In the genomic region with DNA sequence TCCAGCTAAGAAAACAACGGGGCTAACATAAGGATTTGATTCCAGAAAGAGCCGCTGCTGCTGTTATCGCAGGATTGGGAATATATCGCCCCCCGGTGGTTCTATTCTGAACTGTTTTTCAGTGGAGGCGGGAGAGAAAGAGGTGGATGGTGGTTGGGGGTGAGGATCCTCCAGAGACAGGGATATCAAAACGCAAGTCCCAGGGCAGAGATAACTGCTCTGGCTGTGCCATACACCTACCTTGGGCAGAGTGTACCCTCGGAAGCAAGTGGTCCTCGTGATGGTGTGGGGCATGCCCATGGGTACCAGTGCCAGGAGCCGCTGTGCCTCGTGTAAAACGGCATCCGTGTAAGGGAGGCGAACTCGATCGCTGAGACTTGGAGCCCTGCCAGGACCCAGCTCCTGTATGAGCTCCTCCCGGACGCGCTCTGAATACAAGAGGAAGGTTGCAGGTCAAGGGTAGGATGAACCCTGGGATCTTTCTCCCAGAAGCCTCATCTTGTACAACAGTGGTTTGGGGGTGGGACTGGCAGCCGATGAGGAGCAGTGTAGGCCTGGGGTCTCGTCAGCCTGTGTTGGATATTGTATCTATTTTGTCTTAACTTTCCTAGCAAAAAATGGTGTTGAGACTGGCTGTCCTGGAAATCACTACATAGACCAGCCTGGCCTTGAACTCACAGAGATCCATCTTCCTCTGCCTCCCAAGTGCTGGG, we compare ENCODE assay signal across 8 mouse cellular contexts. TPM values are rescaled to one million over a fixed set of nuclear protein-coding genes. Genes with fewer than 3 reads are reported as not detected.
DNase-seq lines count a peak whose midpoint lies in the region; ATAC-seq and TF ChIP-seq lines count a peak whose summit lies in the region.

No protein-coding gene starts in this region.

- peak; percentile 65 for TF ChIP-seq CTCF in kidney, adult 2 months (conservative IDR thresholded peaks at IDR 0.05; ENCODE audit: insufficient read depth, insufficient read length, low read depth, low read length)
- TF ChIP-seq CTCF in spleen, adult 2 months (IDR thresholded peaks at IDR 0.05; ENCODE audit: extremely low read depth, insufficient read depth, insufficient read length, insufficient replicate concordance) = peak; percentile 42; the same call in 1 of the 2 replicates

- DNase-seq in 3T3-L1 (ENCODE audit: low read depth, low spot score) = peak; percentile 89
- peak; percentile 61 to 74 for DNase-seq in adrenal gland, adult 18-20 months (ENCODE audit: low spot score in 2 of 2)
- peak; percentile 85 for DNase-seq in embryo, embryonic 9.5 days (ENCODE audit: extremely low spot score)
- peak; percentile 92 for DNase-seq in heart, adult 8-10 months (ENCODE audit: low spot score)
- peak; percentile 83 for DNase-seq in kidney, adult 2 months
- DNase-seq in limb, embryonic 10.5 days (ENCODE audit: low spot score) = peak; percentile 79
- peak; percentile 87 for DNase-seq in midbrain, embryonic 14.5 days
- DNase-seq in spleen, adult 2 months (ENCODE audit: low read depth in 1 of 2, low spot score in 2 of 2) = peak in 1 of 2 experiments; percentile 49

- ATAC-seq in midbrain, embryonic 14.5 days (ENCODE audit: low FRiP score, low TSS enrichment) = peak; percentile 66; the same call in 1 of the 2 replicates

- H3K27me3 ChIP-seq in kidney, adult 2 months (replicated peaks; ENCODE audit: control insufficient read depth, insufficient read depth, low read length) = no peaks in the 10 kb centered on the region
- no peaks in the 10 kb centered on the region for H3K27me3 ChIP-seq in limb, embryonic 10.5 days (ENCODE audit: low read depth, poor library complexity, severe bottlenecking)
- no peaks in the 10 kb centered on the region for H3K27me3 ChIP-seq in midbrain, embryonic 14.5 days (ENCODE audit: control insufficient read depth, insufficient read depth, low read length)
- no peaks in the 10 kb centered on the region; the same call in 1 of the 2 replicates for H3K27me3 ChIP-seq in spleen, adult 2 months (ENCODE audit: control insufficient read depth, insufficient read depth, low read length)

- WGBS in kidney, adult 2 months = 19% methylated on average over 21 of the region's 21 CpGs
- WGBS in limb, embryonic 10.5 days = 35% methylated on average over 21 of the region's 21 CpGs
- WGBS in midbrain, embryonic 14.5 days = 18% methylated on average over 21 of the region's 21 CpGs
- WGBS in spleen, adult 2 months = 36% methylated on average over 21 of the region's 21 CpGs

- no peak overlapping the region for H3K4me3 ChIP-seq in kidney, adult 2 months (ENCODE audit: insufficient read depth, low read depth, low read length)
- H3K4me3 ChIP-seq in limb, embryonic 10.5 days = 0 out of 2 replicates have a peak overlapping the region, but pooled peaks have one; percentile 24
- H3K4me3 ChIP-seq in midbrain, embryonic 14.5 days (replicated peaks; ENCODE audit: low read depth, low read length) = peak overlapping the region; percentile 14; the same call in 1 of the 2 replicates
- no peak overlapping the region for H3K4me3 ChIP-seq in spleen, adult 2 months (ENCODE audit: extremely low read depth, insufficient read depth, insufficient read length)

- H3K4me2 ChIP-seq in midbrain, embryonic 14.5 days (ENCODE audit: low read length) = peak overlapping the region; percentile 47

- no peak overlapping the region; the same call in 1 of the 2 replicates for H3K9ac ChIP-seq in midbrain, embryonic 14.5 days (replicated peaks; ENCODE audit: low read length)

- no peak for TF ChIP-seq POLR2A in kidney, adult 2 months (IDR thresholded peaks at IDR 0.05; ENCODE audit: low read depth, low read length)
- TF ChIP-seq POLR2A in spleen, adult 2 months (IDR thresholded peaks at IDR 0.05; ENCODE audit: low read depth, low read length) = no peak

- H3K9me3 ChIP-seq in limb, embryonic 10.5 days (replicated peaks) = no peaks in the 10 kb centered on the region
- H3K9me3 ChIP-seq in midbrain, embryonic 14.5 days (ENCODE audit: control insufficient read depth, low read length) = no peaks in the 10 kb centered on the region

- no peaks in the 10 kb centered on the region for H3K36me3 ChIP-seq in kidney, adult 2 months (ENCODE audit: control insufficient read depth, insufficient read depth, low read length)
- no peaks in the 10 kb centered on the region for H3K36me3 ChIP-seq in limb, embryonic 10.5 days
- H3K36me3 ChIP-seq in midbrain, embryonic 14.5 days (ENCODE audit: control insufficient read depth, insufficient read depth, low read length) = no peaks in the 10 kb centered on the region
- no peaks in the 10 kb centered on the region for H3K36me3 ChIP-seq in spleen, adult 2 months (ENCODE audit: control insufficient read depth, insufficient read depth, low read length)

- no peak overlapping the region for H3K27ac ChIP-seq in kidney, adult 2 months (ENCODE audit: insufficient read depth, low read depth, low read length)
- peak overlapping the region; percentile 70 for H3K27ac ChIP-seq in limb, embryonic 10.5 days
- no peak overlapping the region for H3K27ac ChIP-seq in midbrain, embryonic 14.5 days (replicated peaks; ENCODE audit: low read depth, low read length)
- no peak overlapping the region for H3K27ac ChIP-seq in spleen, adult 2 months (ENCODE audit: insufficient read depth, low read length)

- H3K4me1 ChIP-seq in kidney, adult 2 months (ENCODE audit: control insufficient read depth, insufficient read depth, low read length) = no peaks in the 10 kb centered on the region
- peaks cover 22% of the 10 kb centered on the region for H3K4me1 ChIP-seq in limb, embryonic 10.5 days
- H3K4me1 ChIP-seq in midbrain, embryonic 14.5 days (ENCODE audit: control insufficient read depth, insufficient read depth, low read length) = no peaks in the 10 kb centered on the region
- H3K4me1 ChIP-seq in spleen, adult 2 months (ENCODE audit: control insufficient read depth, insufficient read depth, insufficient read length) = no peaks in the 10 kb centered on the region

RNA-seq across cellular contexts. Expression of gene Cyp2s1, which starts 10.9 kb away (rescaled TPM):
- total RNA-seq in adrenal gland, adult 18-20 months (2021) = 1 to 10 TPM; 3.4 to 4.3 TPM
- total RNA-seq in heart, adult 8-10 months (2022) = 10 to 100 TPM in 1 of 4 experiments, 1 to 10 TPM in 3; 4.1 to 11.5 (median 5.2) TPM
- 22.1 and 26.2 TPM in 2 replicates for polyA plus RNA-seq in kidney, adult 2 months (2012; rRNA removed)
- 1.0 and 1.1 TPM in 2 replicates for polyA plus RNA-seq in limb, embryonic 10.5 days (2016; fragmentation: Nextera tagmentation; extraction: Ambion mirVana)
- polyA plus RNA-seq in midbrain, embryonic 14.5 days (2014; fragmentation: Nextera tagmentation; extraction: Ambion mirVana) = 1.4 and 2.1 TPM in 2 replicates
- polyA plus RNA-seq in spleen, adult 2 months (2012; rRNA removed) = 2.9 and 3.5 TPM in 2 replicates

RNA-seq across cellular contexts. Expression of gene Axl, which starts 17.3 kb away (rescaled TPM):
- 10 to 100 TPM; 41.9 to 66.9 TPM for total RNA-seq in adrenal gland, adult 18-20 months (2021)
- 10 to 100 TPM; 50.2 to 70.9 (median 65.9) TPM for total RNA-seq in heart, adult 8-10 months (2022)
- 31.0 and 36.1 TPM in 2 replicates for polyA plus RNA-seq in kidney, adult 2 months (2012; rRNA removed)
- polyA plus RNA-seq in limb, embryonic 10.5 days (2016; fragmentation: Nextera tagmentation; extraction: Ambion mirVana) = 19.4 and 28.1 TPM in 2 replicates
- polyA plus RNA-seq in midbrain, embryonic 14.5 days (2014; fragmentation: Nextera tagmentation; extraction: Ambion mirVana) = 9.3 and 20.2 TPM in 2 replicates
- polyA plus RNA-seq in spleen, adult 2 months (2012; rRNA removed) = 106 and 129 TPM in 2 replicates

RNA-seq across cellular contexts. Expression of gene Hnrnpul1, which starts 51.2 kb away (rescaled TPM):
- total RNA-seq in adrenal gland, adult 18-20 months (2021) = 10 to 100 TPM; 83.8 to 94.4 TPM
- 10 to 100 TPM; 65.8 to 82.6 (median 71.5) TPM for total RNA-seq in heart, adult 8-10 months (2022)
- polyA plus RNA-seq in kidney, adult 2 months (2012; rRNA removed) = 33.3 and 41.7 TPM in 2 replicates
- 61.7 and 67.7 TPM in 2 replicates for polyA plus RNA-seq in limb, embryonic 10.5 days (2016; fragmentation: Nextera tagmentation; extraction: Ambion mirVana)
- 52.1 and 61.6 TPM in 2 replicates for polyA plus RNA-seq in midbrain, embryonic 14.5 days (2014; fragmentation: Nextera tagmentation; extraction: Ambion mirVana)
- polyA plus RNA-seq in spleen, adult 2 months (2012; rRNA removed) = 49.6 and 59.2 TPM in 2 replicates

Comparison
In these comparisons a context has a peak if more than half of its experiments do, and no peak if none do; other contexts are left out.
1. H3K4me3 ChIP-seq: peak in limb, embryonic 10.5 days (single experiment) and midbrain, embryonic 14.5 days (single experiment); none in kidney, adult 2 months (single experiment) and spleen, adult 2 months (single experiment).